Mouse (Mus musculus) stomach, embryonic 16.5 days (tissue): ENCODE results near the gene Nup43. TPM values are rescaled to one million over a fixed set of nuclear protein-coding genes. Genes with fewer than 3 reads are reported as not detected.
"Not testable (repeated sequence)": the region's sequence is repeated elsewhere in the genome, so short reads cannot be mapped to it uniquely, and the experiment has no call there.

Experiments used
- ATAC-seq: fragments of 200-750 bp; cut with Nextera tagmentation; 2 replicates; pipeline ENCODE4 v1.8.0; 2017; ENCODE audit warnings: moderate number of reproducible peaks, moderate TSS enrichment; ENCODE audit not compliant: insufficient read depth, low FRiP score
- H3K27ac ChIP-seq: fragments of 300-500 bp; sonication (generic); 2 replicates; pipeline ENCODE4 v1.5.1; 2014; ENCODE audit warnings: low read length
- H3K27me3 ChIP-seq: fragments of 300-500 bp; sonication (generic); 2 replicates; pipeline ENCODE4 v1.6.1; 2014; ENCODE audit warnings: low read length, control low read depth, mixed read lengths; ENCODE audit not compliant: control insufficient read depth, insufficient read depth
- H3K36me3 ChIP-seq: fragments of 300-500 bp; sonication (generic); 2 replicates; pipeline ENCODE4 v1.6.1; 2014; ENCODE audit warnings: low read length; ENCODE audit not compliant: control insufficient read depth, insufficient read depth
- H3K4me1 ChIP-seq: fragments of 300-500 bp; sonication (generic); 2 replicates; pipeline ENCODE4 v1.6.1; 2014; ENCODE audit warnings: low read length, control low read depth, mixed read lengths; ENCODE audit not compliant: control insufficient read depth, insufficient read depth
- H3K4me2 ChIP-seq: fragments of 300-500 bp; sonication (generic); 2 replicates; pipeline ENCODE4 v1.6.1; 2014; ENCODE audit warnings: low read depth, low read length, mixed read lengths
- H3K4me3 ChIP-seq: fragments of 300-500 bp; sonication (generic); replicated peaks from 2 replicates; pipeline ENCODE4 v1.5.1; 2014; ENCODE audit warnings: mild to moderate bottlenecking, low read length
- H3K9ac ChIP-seq: fragments of 300-500 bp; sonication (generic); 2 replicates; pipeline ENCODE4 v1.6.1; 2014; ENCODE audit warnings: low read length
- H3K9me3 ChIP-seq: fragments of 300-500 bp; sonication (generic); replicated peaks from 2 replicates; pipeline ENCODE4 v1.6.1; 2016; ENCODE audit warnings: low read length, control low read depth; ENCODE audit not compliant: control insufficient read depth
- WGBS: fragments of 180-500 bp; shearing (Covaris S2); extraction: QIAGEN DNeasy Blood & Tissue Kit; methylation state at CpG from one replicate; pipeline ENCODE4 v1.1.7; 2014; 5-methylcytosine and 5-hydroxymethylcytosine counted together
- polyA plus RNA-seq: library from polyadenylated mRNA; unstranded; fragments of >200 nt; fragmentation: Nextera tagmentation; extraction: Ambion mirVana; gene quantifications from 2 replicates; pipeline ENCODE4 v1.2.1, GENCODE M21; 2015

The Nup43 gene
- polyA plus RNA-seq = 34.2 and 34.5 TPM in 2 replicates

GRCm38 (mm10) chr10:7667342-7667802 lies at the start of gene Nup43:
Gene Nup43 (plus strand): TSS chr10:7667503.
- Histone ChIP-seq H3K27me3 (no peaks in the 10 kb centered on the region), H3K4me3 (peak within 1 kb of the TSS; percentile 86), H3K9me3 (no peaks in the 10 kb centered on the region), H3K36me3 (peaks cover 5% of the 10 kb centered on the region), H3K4me2 (peak within 1 kb of the TSS; percentile 87), H3K27ac (peak within 1 kb of the TSS; percentile 76), H3K9ac (peak within 1 kb of the TSS; percentile 84), H3K4me1 (peaks cover 15% of the 10 kb centered on the region)
- peak; percentile 82 for ATAC-seq
- 0% methylated on average over 24 of the region's 24 CpGs for WGBS

GRCm38 (mm10) chr10:7617556-7617955 lies 49.7 kb upstream of the Nup43 start:
- not testable (repeated sequence) for H3K4me2 ChIP-seq, H3K27me3 ChIP-seq, H3K4me1 ChIP-seq, H3K4me3 ChIP-seq, ATAC-seq, H3K27ac ChIP-seq, H3K9ac ChIP-seq, H3K9me3 ChIP-seq, H3K36me3 ChIP-seq
- WGBS = 69% methylated on average over 3 of the region's 3 CpGs

- peaks cover under 1% of the 10 kb centered on the region; the same call in 1 of the 2 replicates for H3K9me3 ChIP-seq
- H3K4me1 ChIP-seq = no peaks in the 10 kb centered on the region
- H3K27ac ChIP-seq = no peak overlapping the region
- no peaks in the 10 kb centered on the region for H3K27me3 ChIP-seq
- H3K4me3 ChIP-seq = no peak overlapping the region
- ATAC-seq = no peak; the same call in 1 of the 2 replicates
- 81% methylated on average over 5 of the region's 5 CpGs for WGBS
- H3K36me3 ChIP-seq = no peaks in the 10 kb centered on the region
- H3K4me2 ChIP-seq = no peak overlapping the region
- no peak overlapping the region for H3K9ac ChIP-seq
These were observed 47.5 kb upstream of the Nup43 start for GRCm38 (mm10) chr10:7619821-7620241.

- Histone ChIP-seq H3K9ac (no peak overlapping the region), H3K9me3 (no peaks in the 10 kb centered on the region), H3K4me2 (no peak overlapping the region), H3K27ac (no peak overlapping the region), H3K36me3 (no peaks in the 10 kb centered on the region), H3K27me3 (no peaks in the 10 kb centered on the region), H3K4me3 (no peak overlapping the region), H3K4me1 (no peaks in the 10 kb centered on the region)
- ATAC-seq = no peak
- 85% methylated on average over 5 of the region's 5 CpGs for WGBS
These were observed 46.6 kb upstream of the Nup43 start for GRCm38 (mm10) chr10:7620723-7621122.

- Histone ChIP-seq H3K4me3 (no peak overlapping the region), H3K4me1 (no peaks in the 10 kb centered on the region), H3K4me2 (no peak overlapping the region), H3K27ac (no peak overlapping the region), H3K9ac (no peak overlapping the region), H3K36me3 (no peaks in the 10 kb centered on the region), H3K27me3 (no peaks in the 10 kb centered on the region), H3K9me3 (no peaks in the 10 kb centered on the region)
- WGBS = 81% methylated on average over 3 of the region's 3 CpGs
- ATAC-seq = no peak
These were observed 44.9 kb upstream of the Nup43 start for GRCm38 (mm10) chr10:7622378-7622777.

GRCm38 (mm10) chr10:7623861-7624518 lies 43.3 kb upstream of the Nup43 start:
- Histone ChIP-seq H3K4me1 (no peaks in the 10 kb centered on the region), H3K27ac (no peak overlapping the region), H3K36me3 (no peaks in the 10 kb centered on the region), H3K4me2 (no peak overlapping the region), H3K9me3 (no peaks in the 10 kb centered on the region), H3K9ac (no peak overlapping the region), H3K4me3 (no peak overlapping the region), H3K27me3 (no peaks in the 10 kb centered on the region)
- ATAC-seq = no peak
- 89% methylated on average over 3 of the region's 3 CpGs for WGBS

- WGBS = 93% methylated on average over 4 of the region's 4 CpGs
- ATAC-seq = no peak
- H3K4me1 ChIP-seq = no peaks in the 10 kb centered on the region
- no peak overlapping the region for H3K27ac ChIP-seq
- H3K27me3 ChIP-seq = no peaks in the 10 kb centered on the region
- H3K9me3 ChIP-seq = no peaks in the 10 kb centered on the region
- H3K4me2 ChIP-seq = no peak overlapping the region
- no peak overlapping the region for H3K4me3 ChIP-seq
- no peak overlapping the region for H3K9ac ChIP-seq
- 0 out of 2 replicates have a peak, but pooled peaks cover 4% of the 10 kb centered on the region for H3K36me3 ChIP-seq
These were observed 38.2 kb upstream of the Nup43 start for GRCm38 (mm10) chr10:7629092-7629491.

- Histone ChIP-seq H3K27me3 (no peaks in the 10 kb centered on the region), H3K4me1 (no peaks in the 10 kb centered on the region), H3K4me3 (no peak overlapping the region), H3K9ac (no peak overlapping the region), H3K4me2 (no peak overlapping the region), H3K27ac (no peak overlapping the region), H3K36me3 (0 out of 2 replicates have a peak, but pooled peaks cover 4% of the 10 kb centered on the region), H3K9me3 (no peaks in the 10 kb centered on the region)
- no peak for ATAC-seq
- WGBS = 90% methylated on average over 5 of the region's 5 CpGs
These were observed 37.0 kb upstream of the Nup43 start for GRCm38 (mm10) chr10:7630286-7630685.

GRCm38 (mm10) chr10:7630951-7631720 lies 36.2 kb upstream of the Nup43 start:
- Histone ChIP-seq H3K4me1 (no peaks in the 10 kb centered on the region), H3K36me3 (0 out of 2 replicates have a peak, but pooled peaks cover 4% of the 10 kb centered on the region), H3K9me3 (no peaks in the 10 kb centered on the region), H3K27ac (no peak overlapping the region), H3K4me2 (no peak overlapping the region), H3K9ac (no peak overlapping the region), H3K4me3 (no peak overlapping the region), H3K27me3 (no peaks in the 10 kb centered on the region)
- ATAC-seq = no peak
- 58% methylated on average over 16 of the region's 16 CpGs for WGBS
